Mouse (Mus musculus): ENCODE data around the gene Spint2. TPM values are rescaled to one million over a fixed set of nuclear protein-coding genes. Genes with fewer than 3 reads are reported as not detected.

Spint2 gene
- polyA plus RNA-seq, 2 experiments, result 14.6 to 22.3 TPM

DNA sequence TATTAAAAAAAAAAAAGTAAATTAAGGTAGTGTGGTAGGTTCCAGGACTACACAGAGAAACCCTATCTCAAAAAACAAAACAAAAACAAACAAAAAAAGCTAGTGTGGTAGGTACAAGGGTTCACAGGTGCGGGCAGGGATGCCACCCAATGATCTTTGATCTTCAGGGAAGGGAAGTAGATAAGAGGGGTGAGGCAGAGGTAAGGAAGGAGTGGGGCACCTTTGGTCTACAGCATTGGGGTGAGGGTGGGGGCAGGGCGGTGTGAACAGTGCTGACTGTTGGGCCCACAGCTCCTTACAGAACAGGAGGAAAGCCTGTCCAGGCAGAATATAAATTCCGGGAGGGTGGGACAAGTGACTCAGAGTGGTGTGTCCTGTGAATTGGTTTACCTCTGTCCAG, 30.5 kb downstream of the Spint2 start:
- Histone ChIP-seq H3K4me3 (ENCODE audit: insufficient read depth in 1 of 2, low read depth in 2 of 2, low read length in 2 of 2) (no peak overlapping the region), H3K9me3 (ENCODE audit: control insufficient read depth, low read length) (no peaks in the 10 kb centered on the region), H3K27me3 (ENCODE audit: control insufficient read depth, insufficient read depth, low read length) (no peaks in the 10 kb centered on the region), H3K9ac (replicated peaks) (no peak overlapping the region), H3K4me2 (ENCODE audit: low read depth) (no peak overlapping the region), H3K36me3 (replicated peaks; ENCODE audit: control insufficient read depth, insufficient read depth, low read depth) (no peaks in the 10 kb centered on the region), H3K27ac (no peak overlapping the region), H3K4me1 (replicated peaks; ENCODE audit: control insufficient read depth in 2 of 2, insufficient read depth in 2 of 2, low read length in 1 of 2) (peaks cover 0 to 14% of the 10 kb centered on the region in 2 experiments; a peak in 2 of 4 replicates)
- WGBS (ENCODE audit: insufficient replicate concordance), result 44% methylated on average over 3 of the region's 3 CpGs
- TF ChIP-seq EP300 (IDR thresholded peaks at IDR 0.05; ENCODE audit: low read depth) (no peak), CTCF (IDR thresholded peaks at IDR 0.05; ENCODE audit: low read depth) (no peak)
- ATAC-seq (ENCODE audit: insufficient read depth) (no peak), DNase-seq (ENCODE audit: low read depth in 3 of 3, low spot score in 3 of 3) (no peak)

DNA sequence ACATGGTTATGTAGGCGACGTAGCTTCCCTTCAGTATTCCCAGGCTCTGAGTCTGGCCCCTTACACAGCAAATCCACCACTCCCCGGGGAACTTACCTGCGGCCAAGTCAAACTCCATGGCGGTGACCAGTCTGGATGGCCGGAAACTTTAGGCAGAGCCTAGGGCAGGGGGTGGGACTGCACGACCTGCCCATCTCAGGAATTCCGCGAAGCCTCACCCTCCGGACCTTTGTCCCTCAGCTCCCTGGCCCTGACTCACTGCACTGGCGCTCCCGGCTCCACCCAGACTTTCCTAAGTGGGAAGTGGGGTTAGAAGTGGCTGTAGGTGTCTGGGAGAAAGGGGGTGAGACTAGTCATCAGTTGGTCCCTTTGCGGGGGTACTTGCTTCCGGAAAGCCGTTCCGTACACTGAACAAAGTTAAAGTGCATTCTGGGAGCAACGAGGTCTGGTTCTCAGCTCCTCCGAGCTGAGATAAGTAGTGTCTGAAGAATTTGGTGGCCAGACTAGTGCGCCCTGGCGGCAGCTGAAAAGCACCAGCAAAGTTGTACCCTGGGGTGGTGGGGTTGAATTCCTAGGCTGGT, 33.4 kb downstream of the Spint2 start, which contains the start of gene 2200002D01Rik:
Gene 2200002D01Rik, minus strand, starts transcription at position 206 of the 581 bp plus-strand sequence.
- Histone ChIP-seq H3K9me3 (ENCODE audit: control insufficient read depth, low read length) (no peaks in the 10 kb centered on the region), H3K4me2 (ENCODE audit: low read depth) (peak within 1 kb of the TSS; percentile 70), H3K27me3 (ENCODE audit: control insufficient read depth, insufficient read depth, low read length) (no peaks in the 10 kb centered on the region), H3K9ac (replicated peaks) (no peak within 1 kb of the TSS; the same call in 1 of the 2 replicates), H3K36me3 (replicated peaks; ENCODE audit: control insufficient read depth, insufficient read depth, low read depth) (no peaks in the 10 kb centered on the region), H3K4me3 (ENCODE audit: insufficient read depth in 1 of 2, low read depth in 2 of 2, low read length in 2 of 2) (peak within 1 kb of the TSS; percentile 14 to 42), H3K4me1 (replicated peaks; ENCODE audit: control insufficient read depth in 2 of 2, insufficient read depth in 2 of 2, low read length in 1 of 2) (peaks cover 0 to 5% of the 10 kb centered on the region in 2 experiments; a peak in 2 of 4 replicates), H3K27ac (no peak within 1 kb of the TSS)
- TF ChIP-seq CTCF (IDR thresholded peaks at IDR 0.05; ENCODE audit: low read depth) (peak; percentile 35; the same call in 1 of the 2 replicates), EP300 (IDR thresholded peaks at IDR 0.05; ENCODE audit: low read depth) (no peak)
- WGBS (ENCODE audit: insufficient replicate concordance), result 19% methylated on average over 20 of the region's 20 CpGs
- DNase-seq (ENCODE audit: low read depth in 3 of 3, low spot score in 3 of 3), result no peak
- peak; percentile 28; the same call in 1 of the 2 replicates for ATAC-seq (ENCODE audit: insufficient read depth)

DNA sequence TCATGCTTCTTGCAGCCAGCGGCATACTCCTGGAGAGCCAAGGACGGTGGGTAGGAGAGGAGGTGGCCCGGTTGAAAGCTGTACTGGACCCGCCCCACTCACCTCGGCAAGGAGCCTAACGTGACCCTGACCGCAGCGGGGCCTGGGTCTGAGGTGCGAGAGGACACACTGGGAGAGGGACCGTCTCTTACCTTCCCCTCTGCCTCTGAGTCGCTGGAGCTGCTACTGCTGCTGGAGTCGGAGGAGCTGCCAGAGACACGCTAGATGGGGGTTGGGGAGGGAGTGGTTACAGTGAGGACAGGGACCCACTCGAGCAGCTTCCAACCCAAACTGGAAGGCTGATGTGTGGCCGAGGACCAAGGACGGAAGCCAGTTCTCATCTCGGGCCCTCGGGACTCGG, 34.0 kb downstream of the Spint2 start:
- DNase-seq (ENCODE audit: low read depth in 3 of 3, low spot score in 3 of 3), result no peak
- Histone ChIP-seq H3K4me2 (ENCODE audit: low read depth) (peak overlapping the region; percentile 70), H3K36me3 (replicated peaks; ENCODE audit: control insufficient read depth, insufficient read depth, low read depth) (no peaks in the 10 kb centered on the region), H3K27me3 (ENCODE audit: control insufficient read depth, insufficient read depth, low read length) (no peaks in the 10 kb centered on the region), H3K9me3 (ENCODE audit: control insufficient read depth, low read length) (no peaks in the 10 kb centered on the region), H3K4me3 (ENCODE audit: insufficient read depth in 1 of 2, low read depth in 2 of 2, low read length in 2 of 2) (peak overlapping the region; percentile 14 to 42), H3K9ac (replicated peaks) (no peak overlapping the region; the same call in 1 of the 2 replicates), H3K27ac (no peak overlapping the region), H3K4me1 (replicated peaks; ENCODE audit: control insufficient read depth in 2 of 2, insufficient read depth in 2 of 2, low read length in 1 of 2) (no peaks in the 10 kb centered on the region)
- ATAC-seq (ENCODE audit: insufficient read depth), result 0 out of 2 replicates have a peak, but pooled peaks have one; percentile 16
- WGBS (ENCODE audit: insufficient replicate concordance), result 30% methylated on average over 19 of the region's 19 CpGs
- TF ChIP-seq EP300 (IDR thresholded peaks at IDR 0.05; ENCODE audit: low read depth) (no peak), CTCF (IDR thresholded peaks at IDR 0.05; ENCODE audit: low read depth) (no peak)

GRCm38 (mm10) chr7:29247314-29247700, 34.4 kb downstream of the Spint2 start:
- peak overlapping the region; percentile 70 for H3K4me2 ChIP-seq (ENCODE audit: low read depth)
- H3K4me1 ChIP-seq (replicated peaks; ENCODE audit: control insufficient read depth in 2 of 2, insufficient read depth in 2 of 2, low read length in 1 of 2), result no peaks in the 10 kb centered on the region
- TF ChIP-seq CTCF (IDR thresholded peaks at IDR 0.05; ENCODE audit: low read depth), result peak; percentile 98
- TF ChIP-seq EP300 (IDR thresholded peaks at IDR 0.05; ENCODE audit: low read depth), result no peak
- DNase-seq (ENCODE audit: low read depth in 3 of 3, low spot score in 3 of 3) (peak; percentile 40 to 50 (median 41)), ATAC-seq (ENCODE audit: insufficient read depth) (0 out of 2 replicates have a peak, but pooled peaks have one; percentile 26)
- no peaks in the 10 kb centered on the region for H3K27me3 ChIP-seq (ENCODE audit: control insufficient read depth, insufficient read depth, low read length)
- 24% methylated on average over 16 of the region's 16 CpGs for WGBS (ENCODE audit: insufficient replicate concordance)
- H3K9me3 ChIP-seq (ENCODE audit: control insufficient read depth, low read length), result no peaks in the 10 kb centered on the region
- no peak overlapping the region for H3K27ac ChIP-seq
- no peak overlapping the region for H3K9ac ChIP-seq (replicated peaks)
- H3K4me3 ChIP-seq (ENCODE audit: insufficient read depth in 1 of 2, low read depth in 2 of 2, low read length in 2 of 2), result peak overlapping the region; percentile 14 to 42
- H3K36me3 ChIP-seq (replicated peaks; ENCODE audit: control insufficient read depth, insufficient read depth, low read depth), result no peaks in the 10 kb centered on the region

- no peak for DNase-seq (ENCODE audit: low read depth in 3 of 3, low spot score in 3 of 3)
- Histone ChIP-seq H3K9me3 (ENCODE audit: control insufficient read depth, low read length) (no peaks in the 10 kb centered on the region), H3K4me3 (ENCODE audit: insufficient read depth in 1 of 2, low read depth in 2 of 2, low read length in 2 of 2) (no peak overlapping the region), H3K4me1 (replicated peaks; ENCODE audit: control insufficient read depth in 2 of 2, insufficient read depth in 2 of 2, low read length in 1 of 2) (no peaks in the 10 kb centered on the region), H3K27me3 (ENCODE audit: control insufficient read depth, insufficient read depth, low read length) (no peaks in the 10 kb centered on the region), H3K9ac (replicated peaks) (no peak overlapping the region), H3K27ac (no peak overlapping the region), H3K36me3 (replicated peaks; ENCODE audit: control insufficient read depth, insufficient read depth, low read depth) (no peaks in the 10 kb centered on the region), H3K4me2 (ENCODE audit: low read depth) (no peak overlapping the region; the same call in 1 of the 2 replicates)
- 75% methylated on average over 21 of the region's 21 CpGs for WGBS (ENCODE audit: insufficient replicate concordance)
- TF ChIP-seq CTCF (IDR thresholded peaks at IDR 0.05; ENCODE audit: low read depth), result 0 out of 2 replicates have a peak, but pooled peaks have one; percentile 6
- TF ChIP-seq EP300 (IDR thresholded peaks at IDR 0.05; ENCODE audit: low read depth), result no peak
- no peak for ATAC-seq (ENCODE audit: insufficient read depth)
Observed at GRCm38 (mm10) chr7:29246619-29247313, 34.9 kb downstream of the Spint2 start.
